Mouse (Mus musculus): ENCODE measurements around the gene Gabra5. TPM values are rescaled to one million over a fixed set of nuclear protein-coding genes. Genes with fewer than 3 reads are reported as not detected.

Gene Gabra5
- polyA plus RNA-seq, 1 experiment = 0.08 TPM

GRCm38 (mm10) chr7:57411163-57411562 lies 98.7 kb downstream of the Gabra5 start:
- TF ChIP-seq CTCF (IDR thresholded peaks at IDR 0.05; ENCODE audit: borderline replicate concordance, control insufficient read depth, extremely low read depth, insufficient read depth, low read length, poor library complexity) = no peak
- TF ChIP-seq POLR2A (IDR thresholded peaks at IDR 0.05; ENCODE audit: control insufficient read depth, extremely low read depth, insufficient read depth, low read length, poor library complexity) = no peak
- Histone ChIP-seq H3K27ac (ENCODE audit: control insufficient read depth, insufficient read depth, low read length) (no peak overlapping the region), H3K27me3 (ENCODE audit: control insufficient read depth, insufficient read depth, low read length) (no peaks in the 10 kb centered on the region), H3K4me3 (ENCODE audit: control insufficient read depth, insufficient read depth, low read length) (no peak overlapping the region), H3K36me3 (ENCODE audit: control insufficient read depth, insufficient read depth, low read length) (no peaks in the 10 kb centered on the region), H3K4me1 (replicated peaks; ENCODE audit: control insufficient read depth, insufficient read depth, low read length) (no peaks in the 10 kb centered on the region)
- 80% methylated on average over 4 of the region's 4 CpGs for WGBS
- DNase-seq = no peak

DNA sequence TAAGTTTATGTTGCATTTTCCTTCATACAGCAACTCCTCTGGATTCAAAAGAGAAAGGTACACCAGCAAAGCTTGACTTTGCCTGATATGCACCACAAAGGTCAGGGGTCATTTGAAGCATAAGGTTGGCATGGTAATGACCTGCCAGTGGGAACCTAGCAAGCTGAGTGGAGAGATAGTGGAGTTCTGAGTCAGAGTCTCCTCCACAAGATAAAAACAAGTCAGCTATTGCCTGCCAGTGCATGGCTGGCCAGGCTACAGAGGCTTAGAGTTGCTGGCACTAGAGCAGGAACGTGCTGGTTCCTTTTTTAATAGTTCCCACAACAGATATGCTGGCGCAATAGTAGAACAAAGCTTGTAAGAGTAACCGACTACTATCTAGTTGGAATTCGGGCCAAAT lies 116.3 kb downstream of the Gabra5 start:
- H3K4me1 ChIP-seq (replicated peaks; ENCODE audit: control insufficient read depth, insufficient read depth, low read length) = no peaks in the 10 kb centered on the region
- no peak overlapping the region for H3K4me3 ChIP-seq (ENCODE audit: control insufficient read depth, insufficient read depth, low read length)
- TF ChIP-seq POLR2A (IDR thresholded peaks at IDR 0.05; ENCODE audit: control insufficient read depth, extremely low read depth, insufficient read depth, low read length, poor library complexity) (no peak), CTCF (IDR thresholded peaks at IDR 0.05; ENCODE audit: borderline replicate concordance, control insufficient read depth, extremely low read depth, insufficient read depth, low read length, poor library complexity) (no peak)
- WGBS = 76% methylated on average over 4 of the region's 4 CpGs
- no peak overlapping the region for H3K27ac ChIP-seq (ENCODE audit: control insufficient read depth, insufficient read depth, low read length)
- DNase-seq = no peak
- no peaks in the 10 kb centered on the region for H3K27me3 ChIP-seq (ENCODE audit: control insufficient read depth, insufficient read depth, low read length)
- no peaks in the 10 kb centered on the region for H3K36me3 ChIP-seq (ENCODE audit: control insufficient read depth, insufficient read depth, low read length)

DNA sequence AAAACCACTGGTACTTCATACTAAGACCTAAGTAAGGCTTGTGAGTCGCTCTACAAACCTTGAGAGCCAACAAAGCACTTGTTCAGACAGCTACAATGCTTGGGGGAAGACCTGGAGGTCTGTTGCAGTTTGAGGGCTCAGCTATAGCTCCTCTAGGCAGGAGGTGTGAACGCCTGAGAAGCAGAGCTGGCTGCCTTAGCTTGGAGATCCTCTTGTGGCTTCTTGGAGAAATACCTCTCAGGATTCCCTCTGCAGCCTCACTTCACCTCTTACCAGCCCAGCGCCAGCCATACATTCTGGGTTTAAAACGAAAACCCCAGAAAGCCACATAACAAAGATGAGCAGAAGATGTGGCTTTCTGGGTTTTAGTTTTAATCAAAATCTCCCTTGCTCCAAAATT lies 119.8 kb downstream of the Gabra5 start:
- 42% methylated on average over 4 of the region's 4 CpGs for WGBS
- no peak for TF ChIP-seq POLR2A (IDR thresholded peaks at IDR 0.05; ENCODE audit: control insufficient read depth, extremely low read depth, insufficient read depth, low read length, poor library complexity)
- no peak for TF ChIP-seq CTCF (IDR thresholded peaks at IDR 0.05; ENCODE audit: borderline replicate concordance, control insufficient read depth, extremely low read depth, insufficient read depth, low read length, poor library complexity)
- no peak for DNase-seq
- no peaks in the 10 kb centered on the region for H3K27me3 ChIP-seq (ENCODE audit: control insufficient read depth, insufficient read depth, low read length)
- no peaks in the 10 kb centered on the region for H3K36me3 ChIP-seq (ENCODE audit: control insufficient read depth, insufficient read depth, low read length)
- H3K27ac ChIP-seq (ENCODE audit: control insufficient read depth, insufficient read depth, low read length) = no peak overlapping the region
- no peak overlapping the region for H3K4me3 ChIP-seq (ENCODE audit: control insufficient read depth, insufficient read depth, low read length)
- H3K4me1 ChIP-seq (replicated peaks; ENCODE audit: control insufficient read depth, insufficient read depth, low read length) = no peaks in the 10 kb centered on the region

DNA sequence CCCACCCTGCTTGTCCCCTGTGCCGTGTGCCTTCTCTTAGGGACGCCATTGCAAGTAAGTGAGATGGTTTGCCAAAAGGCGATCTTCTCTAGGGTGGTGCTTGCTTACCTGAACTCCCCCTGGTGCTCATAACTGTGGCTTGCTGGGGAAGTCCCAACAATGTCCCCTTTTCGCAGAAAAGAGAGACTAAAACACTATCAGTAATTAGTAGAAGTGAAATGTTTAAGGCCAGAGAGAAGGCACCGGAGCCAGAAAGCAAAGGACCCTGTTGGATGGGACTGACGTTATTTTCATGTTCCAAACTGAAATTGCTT lies 122.6 kb downstream of the Gabra5 start:
- Histone ChIP-seq H3K4me1 (replicated peaks; ENCODE audit: control insufficient read depth, insufficient read depth, low read length) (no peaks in the 10 kb centered on the region), H3K4me3 (ENCODE audit: control insufficient read depth, insufficient read depth, low read length) (no peak overlapping the region), H3K36me3 (ENCODE audit: control insufficient read depth, insufficient read depth, low read length) (no peaks in the 10 kb centered on the region), H3K27ac (ENCODE audit: control insufficient read depth, insufficient read depth, low read length) (no peak overlapping the region), H3K27me3 (ENCODE audit: control insufficient read depth, insufficient read depth, low read length) (no peaks in the 10 kb centered on the region)
- no peak for DNase-seq
- TF ChIP-seq CTCF (IDR thresholded peaks at IDR 0.05; ENCODE audit: borderline replicate concordance, control insufficient read depth, extremely low read depth, insufficient read depth, low read length, poor library complexity) = no peak
- TF ChIP-seq POLR2A (IDR thresholded peaks at IDR 0.05; ENCODE audit: control insufficient read depth, extremely low read depth, insufficient read depth, low read length, poor library complexity) = no peak
- 25% methylated on average over 6 of the region's 6 CpGs for WGBS

DNA sequence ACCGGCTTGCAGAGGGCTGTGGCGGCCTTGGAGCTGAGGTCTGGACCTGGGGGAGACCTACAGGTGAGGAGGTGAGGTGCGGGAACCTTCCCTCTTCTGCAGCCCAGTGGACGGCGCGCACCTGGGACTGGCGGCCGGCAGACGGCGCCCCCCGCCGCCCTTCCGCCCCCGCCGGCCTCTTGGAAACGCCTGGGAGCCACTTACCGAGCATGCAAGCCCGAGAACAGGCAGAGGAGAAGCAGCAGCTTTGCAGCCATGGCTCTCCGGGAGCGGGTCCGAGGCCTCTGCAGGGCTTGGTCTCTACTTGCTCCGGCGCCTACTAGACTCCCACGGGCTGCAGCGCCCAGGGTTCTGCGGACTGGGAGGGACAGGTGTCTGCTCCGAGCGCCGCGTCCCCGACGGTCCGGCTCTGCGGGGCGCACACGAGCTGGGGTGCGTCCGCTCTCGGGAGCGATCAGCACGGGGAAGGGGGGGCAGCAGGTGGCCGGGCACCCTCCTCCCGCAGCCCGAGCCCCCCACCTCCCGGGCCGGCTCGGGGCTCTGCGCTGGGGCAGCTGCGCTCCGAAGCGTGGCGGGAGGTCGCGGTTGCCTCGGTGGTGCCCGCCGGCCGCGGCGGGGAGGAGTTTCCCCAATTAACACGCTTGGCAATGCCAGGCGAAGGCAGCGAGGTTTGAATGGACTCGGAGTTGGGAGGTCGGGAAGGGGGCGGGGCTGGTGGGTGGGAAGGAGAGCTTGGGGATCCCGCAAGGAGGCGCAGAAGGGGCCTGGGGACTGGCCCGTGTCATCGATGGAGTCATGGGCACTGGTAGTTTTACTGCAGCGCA lies 123.1 kb downstream of the Gabra5 start, which contains the start of gene Gabrg3:
Gene Gabrg3, minus strand, starts transcription at position 672 of the 824 bp plus-strand sequence.
- Histone ChIP-seq H3K36me3 (ENCODE audit: control insufficient read depth, insufficient read depth, low read length) (no peaks in the 10 kb centered on the region), H3K4me1 (replicated peaks; ENCODE audit: control insufficient read depth, insufficient read depth, low read length) (no peaks in the 10 kb centered on the region), H3K27ac (ENCODE audit: control insufficient read depth, insufficient read depth, low read length) (no peak within 1 kb of the TSS), H3K27me3 (ENCODE audit: control insufficient read depth, insufficient read depth, low read length) (no peaks in the 10 kb centered on the region), H3K4me3 (ENCODE audit: control insufficient read depth, insufficient read depth, low read length) (no peak within 1 kb of the TSS)
- no peak for TF ChIP-seq CTCF (IDR thresholded peaks at IDR 0.05; ENCODE audit: borderline replicate concordance, control insufficient read depth, extremely low read depth, insufficient read depth, low read length, poor library complexity)
- TF ChIP-seq POLR2A (IDR thresholded peaks at IDR 0.05; ENCODE audit: control insufficient read depth, extremely low read depth, insufficient read depth, low read length, poor library complexity) = no peak
- no peak for DNase-seq
- WGBS = 6% methylated on average over 71 of the region's 71 CpGs

DNA sequence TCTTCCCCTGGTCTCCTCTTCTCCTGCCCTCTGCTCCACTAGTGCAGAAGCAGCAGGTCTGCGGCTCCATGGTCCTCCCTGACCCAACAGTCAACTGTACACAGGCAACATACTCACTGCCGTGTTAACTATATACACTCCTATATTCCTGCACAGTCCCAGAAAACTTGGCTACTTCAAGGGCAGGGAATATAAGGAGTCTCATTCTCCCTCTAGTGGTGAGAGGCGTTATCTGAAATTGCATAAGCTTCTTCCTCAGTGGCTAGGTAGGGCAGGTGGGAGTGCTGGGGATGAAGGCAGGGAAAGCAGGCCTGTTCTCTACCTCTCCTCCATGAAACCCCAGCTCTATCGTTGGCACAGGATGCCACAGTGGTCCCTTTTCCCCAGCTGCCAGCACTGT lies 125.7 kb downstream of the Gabra5 start:
- H3K36me3 ChIP-seq (ENCODE audit: control insufficient read depth, insufficient read depth, low read length) = no peaks in the 10 kb centered on the region
- TF ChIP-seq CTCF (IDR thresholded peaks at IDR 0.05; ENCODE audit: borderline replicate concordance, control insufficient read depth, extremely low read depth, insufficient read depth, low read length, poor library complexity) (no peak), POLR2A (IDR thresholded peaks at IDR 0.05; ENCODE audit: control insufficient read depth, extremely low read depth, insufficient read depth, low read length, poor library complexity) (no peak)
- H3K27ac ChIP-seq (ENCODE audit: control insufficient read depth, insufficient read depth, low read length) = no peak overlapping the region
- no peak for DNase-seq
- H3K4me1 ChIP-seq (replicated peaks; ENCODE audit: control insufficient read depth, insufficient read depth, low read length) = no peaks in the 10 kb centered on the region
- WGBS = 22% methylated on average over 4 of the region's 4 CpGs
- no peak overlapping the region for H3K4me3 ChIP-seq (ENCODE audit: control insufficient read depth, insufficient read depth, low read length)
- H3K27me3 ChIP-seq (ENCODE audit: control insufficient read depth, insufficient read depth, low read length) = no peaks in the 10 kb centered on the region

Data from thymus, adult 2 months (tissue).